Mouse (Mus musculus) brain, embryonic 14.5 days (tissue): Measurements from ENCODE around the gene Galnt10.

Experiments
- CTCF ChIP-seq: fragments of 200-500 bp; IDR thresholded peaks from 2 replicates; pipeline ENCODE4 v1.5.1; 2012; ENCODE audit warnings: inconsistent platforms, mild to moderate bottlenecking, moderate library complexity, borderline replicate concordance; ENCODE audit not compliant: insufficient read depth, insufficient read length; ENCODE audit errors: extremely low read depth
- POLR2A ChIP-seq: fragments of 200-500 bp; IDR thresholded peaks from 2 replicates; pipeline ENCODE4 v1.6.1; 2012; ENCODE audit warnings: mild to moderate bottlenecking, inconsistent platforms, borderline replicate concordance; ENCODE audit not compliant: poor library complexity, insufficient read depth, insufficient read length, severe bottlenecking; ENCODE audit errors: extremely low read depth

DNA sequence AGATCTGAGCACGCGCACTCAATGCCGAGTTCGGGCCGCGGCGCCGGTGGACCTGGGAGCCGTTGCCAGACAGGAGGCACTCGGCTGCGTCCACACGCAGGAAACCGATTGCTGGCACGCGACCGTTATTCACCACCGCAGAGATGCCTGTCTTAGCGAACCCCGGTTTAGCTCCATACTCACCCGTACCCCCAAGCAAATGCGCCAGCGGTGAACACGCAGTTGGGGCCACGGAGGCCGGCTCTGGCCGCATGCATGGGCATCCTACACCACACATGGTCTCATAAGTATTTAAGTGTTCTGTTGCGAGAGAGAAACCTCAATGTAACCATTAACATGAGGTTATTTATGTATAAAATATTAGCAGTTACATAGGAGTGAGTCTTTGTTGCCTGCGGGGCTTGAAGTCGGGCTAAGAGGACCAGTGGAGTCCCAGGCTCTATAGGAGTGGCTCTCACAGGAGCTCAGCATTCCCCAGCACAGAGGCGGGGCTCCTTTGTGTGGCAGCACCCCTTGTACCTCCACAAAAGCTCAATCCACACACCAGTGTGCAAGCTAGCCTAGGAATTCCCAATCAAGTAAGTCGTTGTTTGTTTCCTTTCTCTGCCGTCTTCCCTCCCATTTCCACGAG lies 182.8 kb downstream of the Galnt10 start:
- no peak for TF ChIP-seq CTCF
- TF ChIP-seq POLR2A = no peak
